Mouse (Mus musculus) mouse embryonic stem cell (cell line): ENCODE results near the gene Cltc.
"Not testable (repeated sequence)": the region's sequence is repeated elsewhere in the genome, so short reads cannot be mapped to it uniquely, and the experiment has no call there.

Source experiments
- in situ Hi-C, 2 experiments: fragments of 300-500 bp; cut with MboI; formaldehyde crosslinking; loops; 1 replicate in 1 of 2; 3 replicates in 1 of 2; pipeline ENCODE4 v1.14.3; 2019 to 2020; ENCODE audit warnings: low sequenced_read_pairs in 2 of 2, low pct_unique_long_range_greater_than_20kb in 1 of 2, mixed read lengths in 1 of 2; ENCODE audit not compliant: unreplicated experiment in 1 of 2

The Cltc gene

DNA sequence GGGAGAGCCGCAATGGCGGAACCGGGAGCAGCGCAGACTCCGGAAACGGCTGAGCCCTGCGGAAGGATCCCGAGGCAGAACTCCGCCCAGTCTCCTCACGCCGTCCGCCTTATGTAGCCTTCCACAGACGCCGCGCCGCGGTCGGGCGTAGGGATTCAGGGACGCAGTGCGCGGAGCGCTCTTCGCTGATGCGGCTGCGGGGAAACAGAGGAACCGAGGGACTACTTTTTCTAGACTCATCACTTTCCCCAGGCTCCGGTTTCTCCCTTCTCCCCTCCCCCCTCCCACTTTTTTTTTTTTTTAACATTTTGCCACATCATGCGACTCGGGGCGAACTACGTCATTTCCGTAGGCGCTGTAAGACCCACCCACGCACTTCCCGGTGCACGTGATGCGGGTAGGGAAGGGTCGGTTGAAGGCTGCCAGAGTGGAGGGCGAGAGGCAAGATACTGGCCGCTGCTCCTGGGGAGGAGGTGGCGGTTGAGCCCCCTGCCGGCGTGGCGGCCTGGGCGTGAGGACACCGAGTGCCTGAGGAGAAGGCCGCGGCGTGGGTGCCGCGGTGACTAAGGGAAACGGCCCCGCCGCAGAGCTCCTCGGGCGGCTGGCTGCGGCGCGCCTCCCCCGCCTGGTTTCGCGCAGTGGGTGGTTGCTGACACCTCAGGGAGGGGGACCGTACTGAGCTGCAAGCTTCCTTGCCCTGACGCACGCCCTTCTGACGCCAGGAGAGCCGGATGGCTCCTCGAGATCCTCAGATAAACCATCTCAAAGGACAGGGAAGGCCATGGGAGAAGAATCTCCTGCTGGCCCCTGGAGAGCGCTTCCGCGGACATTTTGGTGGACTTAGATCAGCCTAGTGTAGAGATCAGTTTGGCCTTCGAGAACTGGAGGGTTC, at the start of gene Cltc:
Gene Cltc (minus strand): TSS at position 86 of the 892 bp plus-strand sequence.
- in situ Hi-C loops, result no loop called here

- in situ Hi-C loops, result no loop called here
Observed at GRCm38 (mm10) chr11:86807001-86807477, 49.7 kb upstream of the Cltc start.

- in situ Hi-C loops, result no loop called here
Observed at GRCm38 (mm10) chr11:86794161-86794560, 36.8 kb upstream of the Cltc start.

- in situ Hi-C loops, result not testable (repeated sequence)
Observed at GRCm38 (mm10) chr11:86787436-86787835, 30.1 kb upstream of the Cltc start.

DNA sequence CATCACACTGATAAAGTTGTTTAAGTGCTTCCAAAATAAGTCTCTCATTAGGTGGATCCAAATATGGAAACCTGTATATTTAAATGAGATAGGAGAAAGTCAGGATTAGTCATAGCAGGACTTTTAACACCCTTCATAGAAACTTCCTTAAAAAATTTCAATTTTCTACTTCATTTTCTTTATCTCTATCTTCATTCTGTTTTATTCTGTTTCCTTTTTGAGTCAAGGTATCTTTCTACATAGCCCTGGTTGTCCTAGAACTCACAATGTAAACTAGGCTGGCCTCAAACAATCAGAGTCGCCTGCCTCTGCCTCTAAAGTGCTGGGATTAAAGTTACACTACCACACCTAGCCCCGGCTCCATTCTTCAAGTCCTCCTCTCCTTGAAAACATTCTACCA, 28.4 kb upstream of the Cltc start:
- in situ Hi-C loops, result no loop called here

DNA sequence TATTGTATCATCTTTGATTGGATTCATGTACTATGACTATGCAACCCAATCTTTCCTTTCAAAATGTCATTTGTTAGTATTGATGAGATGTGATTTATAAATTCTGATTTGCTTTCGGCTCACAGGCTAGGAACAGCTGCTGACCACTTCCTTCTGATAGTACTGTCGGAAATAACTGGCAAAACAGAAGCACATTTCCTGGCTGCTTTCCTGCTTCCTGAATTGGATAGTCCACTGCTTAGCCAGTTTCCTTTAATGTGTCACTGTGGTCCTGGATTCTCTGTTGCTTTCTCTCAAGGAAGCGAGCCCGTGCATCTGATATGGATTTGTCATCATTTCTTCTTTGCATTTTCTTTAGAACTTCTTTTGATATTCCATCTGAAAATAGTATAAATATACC, 12.5 kb upstream of the Cltc start:
- in situ Hi-C loops, result no loop called here

DNA sequence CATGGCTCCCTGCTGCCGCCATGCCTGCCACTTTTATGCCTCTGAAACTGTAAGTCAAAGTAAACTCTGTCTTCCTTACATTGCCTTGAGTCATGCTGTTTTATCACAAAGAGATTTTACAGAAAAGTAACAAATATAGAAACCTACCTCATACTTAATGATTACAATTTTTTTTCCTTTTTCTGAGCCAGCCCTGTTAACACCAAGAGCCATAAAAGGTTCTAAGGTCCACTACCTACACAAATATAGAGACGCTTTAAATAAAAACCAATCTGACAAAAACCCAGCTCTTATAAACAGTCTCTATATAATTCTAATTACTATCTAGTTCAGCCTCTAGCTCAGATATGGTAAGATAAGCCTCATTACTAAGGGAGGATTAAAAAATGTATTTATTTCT, 7.1 kb upstream of the Cltc start:
- in situ Hi-C loops, result no loop called here

DNA sequence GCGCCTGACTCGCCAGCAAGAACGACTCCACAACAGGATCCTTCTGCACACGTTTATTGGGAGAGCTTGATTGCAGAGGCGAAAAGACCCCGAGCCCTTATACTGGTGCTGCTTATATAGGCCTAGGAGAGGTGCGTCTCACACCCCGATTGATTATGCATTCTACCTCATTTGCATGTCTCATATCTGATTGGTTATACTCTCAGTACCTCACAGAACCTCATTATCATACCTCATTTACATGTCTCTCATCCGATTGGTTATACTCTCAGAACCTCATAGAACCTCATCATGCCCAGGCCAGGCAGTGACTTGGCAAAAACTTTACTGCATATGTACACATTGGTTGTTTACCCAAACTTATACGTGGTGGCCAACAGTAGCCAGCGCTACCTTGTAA, 5.8 kb upstream of the Cltc start:
- in situ Hi-C loops, result not testable (repeated sequence)

- in situ Hi-C loops, result no loop called here
Observed at GRCm38 (mm10) chr11:86760357-86760756, 3.0 kb upstream of the Cltc start.

DNA sequence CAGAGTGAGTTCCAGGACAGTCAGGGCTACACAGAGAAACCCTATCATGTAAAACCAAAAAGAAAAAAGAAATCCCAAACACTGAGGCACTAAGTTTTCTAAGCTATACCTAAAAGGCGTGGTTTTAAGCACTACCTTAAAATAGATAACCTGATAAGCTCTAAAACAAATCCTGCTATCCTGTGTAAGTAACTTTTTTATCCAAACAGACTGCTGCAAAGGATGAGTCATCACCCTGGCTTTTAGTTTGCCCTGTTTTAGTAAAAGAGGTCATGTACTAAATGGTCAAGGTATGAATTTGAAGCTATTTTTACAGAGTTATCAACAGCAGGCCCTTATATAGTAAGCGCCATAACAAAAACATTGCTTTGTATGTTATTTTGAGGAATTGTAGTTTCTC, 2.5 kb upstream of the Cltc start:
- in situ Hi-C loops, result no loop called here

GRCm38 (mm10) chr11:86759226-86759625, 1.9 kb upstream of the Cltc start:
- in situ Hi-C loops, result no loop called here

GRCm38 (mm10) chr11:86758559-86758958, 1.2 kb upstream of the Cltc start:
- in situ Hi-C loops, result no loop called here

- in situ Hi-C loops, result no loop called here
Observed at GRCm38 (mm10) chr11:86757142-86757479, 254 bp downstream of the Cltc start.

DNA sequence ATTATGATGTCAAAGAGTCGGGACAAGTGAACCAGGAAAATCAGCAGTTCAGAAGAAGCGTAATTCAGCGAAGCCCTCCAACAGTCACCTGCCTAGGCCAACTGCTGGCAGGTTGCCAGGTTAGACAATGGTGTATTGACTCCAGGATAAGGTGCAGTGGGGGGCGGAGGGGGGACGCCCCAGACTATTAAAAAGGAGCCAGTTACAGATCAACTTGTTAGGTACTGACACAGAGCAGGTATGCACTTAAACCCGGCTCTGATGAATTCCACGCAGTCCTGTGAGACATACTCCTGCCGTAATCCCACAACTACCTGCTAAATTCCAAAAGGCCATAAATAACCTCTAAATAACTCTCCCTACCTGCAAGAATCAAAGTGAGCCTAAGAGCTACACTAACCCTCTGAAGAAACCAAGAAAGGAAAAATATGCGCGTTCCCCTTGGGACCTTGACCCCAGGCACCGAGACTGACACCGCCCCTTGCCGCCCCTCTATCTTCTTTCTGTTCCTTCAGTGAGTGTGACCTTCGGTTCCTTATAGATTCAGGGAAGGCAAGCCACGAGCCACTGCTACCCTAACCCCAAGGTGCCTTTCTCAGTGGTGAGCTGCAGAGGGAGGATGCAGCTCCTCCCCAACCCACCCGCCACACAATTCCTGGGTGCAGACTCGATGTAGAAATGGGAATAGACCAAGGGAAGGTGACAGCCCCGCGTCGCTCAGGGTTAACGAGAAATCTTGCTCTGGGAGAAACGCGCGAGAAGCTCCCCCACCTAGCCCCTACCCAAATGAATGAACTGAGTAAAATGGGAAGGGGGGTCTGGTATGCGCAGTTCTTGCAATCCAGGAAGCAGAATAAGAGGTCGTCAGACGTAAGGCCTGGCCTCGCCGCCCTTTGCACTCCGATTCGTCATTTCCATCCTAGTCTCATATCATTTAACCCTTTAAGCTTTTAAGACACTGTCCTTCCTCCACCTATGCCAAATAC, 916 bp downstream of the Cltc start:
- in situ Hi-C loops, result no loop called here

DNA sequence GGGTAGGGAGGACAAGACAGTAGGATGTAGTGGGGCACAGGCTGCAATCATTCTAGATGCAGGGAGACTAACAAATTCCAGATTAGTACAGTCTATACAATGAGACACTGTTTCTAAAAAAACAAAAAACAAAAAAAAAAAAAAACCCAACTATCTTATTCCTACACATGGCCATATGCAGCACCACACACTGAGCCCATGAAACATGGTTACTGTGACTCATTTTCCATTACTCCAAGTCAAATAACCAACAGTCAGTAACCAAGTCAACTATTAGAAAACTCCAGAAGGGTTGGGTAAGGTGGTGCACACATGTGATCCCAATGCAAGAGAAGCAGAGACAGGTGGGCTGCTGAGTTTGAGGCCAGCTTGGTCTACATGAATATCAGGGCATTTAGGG, 5.0 kb downstream of the Cltc start:
- in situ Hi-C loops, result no loop called here

DNA sequence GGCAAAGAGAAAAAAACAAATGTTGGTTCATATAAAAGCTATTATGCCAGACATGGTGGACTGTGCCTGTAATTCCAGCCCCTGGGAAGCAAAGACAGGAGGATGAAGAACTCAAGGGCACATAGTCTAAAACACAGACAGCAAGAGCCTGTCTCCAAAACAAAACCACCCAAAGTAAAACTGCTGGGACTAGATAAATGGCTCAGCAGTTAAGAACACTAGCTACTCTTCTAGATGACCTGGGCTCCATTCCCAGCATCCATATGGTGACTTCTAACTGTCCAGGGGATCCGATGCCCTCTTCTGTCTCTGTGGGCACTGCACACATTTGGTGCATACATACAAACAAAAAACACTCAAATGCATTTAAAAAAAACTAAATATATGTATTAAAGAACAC, 6.4 kb downstream of the Cltc start:
- in situ Hi-C loops, result no loop called here

DNA sequence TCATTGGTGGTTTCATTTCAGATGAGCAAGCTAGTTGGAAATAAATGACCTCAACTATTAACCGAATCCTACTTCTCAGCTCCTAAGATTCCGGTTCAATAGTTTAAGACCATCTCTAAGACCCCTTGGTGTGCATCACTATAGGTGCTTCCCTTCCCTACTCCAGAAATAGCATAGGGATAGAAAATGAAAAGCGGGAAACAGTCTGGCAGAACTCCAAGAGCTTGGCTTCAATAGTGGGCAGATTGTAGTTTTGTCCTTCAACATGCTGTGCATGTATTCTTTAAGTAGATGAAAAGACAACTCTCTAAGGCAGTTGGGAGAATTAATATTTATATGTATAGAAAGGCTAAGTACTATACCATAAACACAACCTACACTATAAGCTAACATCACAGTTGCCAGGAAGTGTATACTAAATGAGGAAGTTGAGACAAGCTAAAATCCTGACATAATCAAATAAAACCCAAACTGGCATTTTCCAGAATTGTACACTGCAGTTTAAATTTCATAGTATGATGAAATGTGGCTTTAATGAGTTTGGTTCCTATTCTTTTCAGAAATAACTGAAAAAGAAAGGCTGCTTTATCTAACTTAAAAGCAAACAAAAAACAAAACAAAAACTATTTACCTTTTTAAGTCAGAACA, 7.5 kb downstream of the Cltc start:
- in situ Hi-C loops, result no loop called here

GRCm38 (mm10) chr11:86745634-86746404, 11.5 kb downstream of the Cltc start:
- in situ Hi-C loops, result no loop called here
